Mouse (Mus musculus): Measurements from ENCODE around the gene Samd8. TPM values are rescaled to one million over a fixed set of nuclear protein-coding genes. Genes with fewer than 3 reads are reported as not detected.

Gene Samd8
- total and polyA plus RNA-seq, 2 experiments = 12.7 to 27.1 TPM

- TF ChIP-seq POLR2A (IDR thresholded peaks at IDR 0.05; ENCODE audit: extremely low read depth, insufficient read depth, low read length) (no peak), CTCF (IDR thresholded peaks at IDR 0.05; ENCODE audit: low read depth, low read length) (no peak)
- Histone ChIP-seq H3K27ac (replicated peaks; ENCODE audit: insufficient read depth, low read depth, low read length) (no peak overlapping the region), H3K36me3 (ENCODE audit: control insufficient read depth, insufficient read depth, low read length) (no peaks in the 10 kb centered on the region), H3K79me2 (ENCODE audit: control insufficient read depth, insufficient read depth, low read length) (no peaks in the 10 kb centered on the region), H3K4me3 (ENCODE audit: insufficient read depth, low read depth, low read length) (no peak overlapping the region), H3K27me3 (ENCODE audit: control insufficient read depth, insufficient read depth, low read length) (no peaks in the 10 kb centered on the region), H3K9ac (ENCODE audit: low read depth, low read length) (no peak overlapping the region), H3K4me1 (ENCODE audit: control insufficient read depth, insufficient read depth, low read length) (no peaks in the 10 kb centered on the region)
- no peak for DNase-seq (ENCODE audit: extremely low read depth, low read depth, low spot score)
- 80% methylated on average over 4 of the region's 4 CpGs for WGBS
Observed at GRCm38 (mm10) chr14:21817453-21817852, 67.1 kb downstream of the Samd8 start.

- 95% methylated on average over 4 of the region's 4 CpGs for WGBS
- no peak overlapping the region for H3K4me3 ChIP-seq (ENCODE audit: insufficient read depth, low read depth, low read length)
- TF ChIP-seq CTCF (IDR thresholded peaks at IDR 0.05; ENCODE audit: low read depth, low read length) (no peak; the same call in 1 of the 2 replicates), POLR2A (IDR thresholded peaks at IDR 0.05; ENCODE audit: extremely low read depth, insufficient read depth, low read length) (no peak)
- no peaks in the 10 kb centered on the region for H3K36me3 ChIP-seq (ENCODE audit: control insufficient read depth, insufficient read depth, low read length)
- no peaks in the 10 kb centered on the region for H3K79me2 ChIP-seq (ENCODE audit: control insufficient read depth, insufficient read depth, low read length)
- no peak overlapping the region for H3K9ac ChIP-seq (ENCODE audit: low read depth, low read length)
- H3K27ac ChIP-seq (replicated peaks; ENCODE audit: insufficient read depth, low read depth, low read length) = no peak overlapping the region
- no peaks in the 10 kb centered on the region for H3K27me3 ChIP-seq (ENCODE audit: control insufficient read depth, insufficient read depth, low read length)
- DNase-seq (ENCODE audit: extremely low read depth, low read depth, low spot score) = no peak
- H3K4me1 ChIP-seq (ENCODE audit: control insufficient read depth, insufficient read depth, low read length) = peaks cover 2% of the 10 kb centered on the region; the same call in 1 of the 2 replicates
Observed at GRCm38 (mm10) chr14:21820880-21821505, 70.7 kb downstream of the Samd8 start.

- Histone ChIP-seq H3K27ac (replicated peaks; ENCODE audit: insufficient read depth, low read depth, low read length) (no peak overlapping the region; the same call in 1 of the 2 replicates), H3K9ac (ENCODE audit: low read depth, low read length) (no peak overlapping the region), H3K36me3 (ENCODE audit: control insufficient read depth, insufficient read depth, low read length) (no peaks in the 10 kb centered on the region), H3K4me1 (ENCODE audit: control insufficient read depth, insufficient read depth, low read length) (peaks cover 6% of the 10 kb centered on the region; the same call in 1 of the 2 replicates), H3K4me3 (ENCODE audit: insufficient read depth, low read depth, low read length) (no peak overlapping the region), H3K27me3 (ENCODE audit: control insufficient read depth, insufficient read depth, low read length) (no peaks in the 10 kb centered on the region), H3K79me2 (ENCODE audit: control insufficient read depth, insufficient read depth, low read length) (no peaks in the 10 kb centered on the region)
- no peak for TF ChIP-seq CTCF (IDR thresholded peaks at IDR 0.05; ENCODE audit: low read depth, low read length)
- TF ChIP-seq POLR2A (IDR thresholded peaks at IDR 0.05; ENCODE audit: extremely low read depth, insufficient read depth, low read length) = no peak
- WGBS = 83% methylated on average over 7 of the region's 7 CpGs
- DNase-seq (ENCODE audit: extremely low read depth, low read depth, low spot score) = no peak
Observed at GRCm38 (mm10) chr14:21822307-21822706, 72.0 kb downstream of the Samd8 start.

GRCm38 (mm10) chr14:21822795-21823374 lies 72.6 kb downstream of the Samd8 start:
- Histone ChIP-seq H3K4me3 (ENCODE audit: insufficient read depth, low read depth, low read length) (no peak overlapping the region), H3K4me1 (ENCODE audit: control insufficient read depth, insufficient read depth, low read length) (peaks cover 6% of the 10 kb centered on the region; the same call in 1 of the 2 replicates), H3K27ac (replicated peaks; ENCODE audit: insufficient read depth, low read depth, low read length) (peak overlapping the region; percentile 73), H3K79me2 (ENCODE audit: control insufficient read depth, insufficient read depth, low read length) (no peaks in the 10 kb centered on the region), H3K27me3 (ENCODE audit: control insufficient read depth, insufficient read depth, low read length) (no peaks in the 10 kb centered on the region), H3K9ac (ENCODE audit: low read depth, low read length) (peak overlapping the region; percentile 5; the same call in 1 of the 2 replicates), H3K36me3 (ENCODE audit: control insufficient read depth, insufficient read depth, low read length) (no peaks in the 10 kb centered on the region)
- peak; percentile 42 for DNase-seq (ENCODE audit: extremely low read depth, low read depth, low spot score)
- WGBS = 58% methylated on average over 7 of the region's 7 CpGs
- 0 out of 2 replicates have a peak, but pooled peaks have one; percentile 30 for TF ChIP-seq POLR2A (IDR thresholded peaks at IDR 0.05; ENCODE audit: extremely low read depth, insufficient read depth, low read length)
- TF ChIP-seq CTCF (IDR thresholded peaks at IDR 0.05; ENCODE audit: low read depth, low read length) = no peak

- Histone ChIP-seq H3K4me1 (ENCODE audit: control insufficient read depth, insufficient read depth, low read length) (peaks cover 6% of the 10 kb centered on the region; the same call in 1 of the 2 replicates), H3K9ac (ENCODE audit: low read depth, low read length) (no peak overlapping the region), H3K27ac (replicated peaks; ENCODE audit: insufficient read depth, low read depth, low read length) (0 out of 2 replicates have a peak overlapping the region, but pooled peaks have one; percentile 35), H3K27me3 (ENCODE audit: control insufficient read depth, insufficient read depth, low read length) (no peaks in the 10 kb centered on the region), H3K36me3 (ENCODE audit: control insufficient read depth, insufficient read depth, low read length) (no peaks in the 10 kb centered on the region), H3K4me3 (ENCODE audit: insufficient read depth, low read depth, low read length) (no peak overlapping the region), H3K79me2 (ENCODE audit: control insufficient read depth, insufficient read depth, low read length) (no peaks in the 10 kb centered on the region)
- WGBS = 70% methylated on average over 7 of the region's 7 CpGs
- TF ChIP-seq CTCF (IDR thresholded peaks at IDR 0.05; ENCODE audit: low read depth, low read length) = no peak
- TF ChIP-seq POLR2A (IDR thresholded peaks at IDR 0.05; ENCODE audit: extremely low read depth, insufficient read depth, low read length) = no peak
- no peak for DNase-seq (ENCODE audit: extremely low read depth, low read depth, low spot score)
Observed at GRCm38 (mm10) chr14:21823897-21824296, 73.6 kb downstream of the Samd8 start.

- Histone ChIP-seq H3K4me3 (ENCODE audit: insufficient read depth, low read depth, low read length) (no peak within 1 kb of the TSS), H3K4me1 (ENCODE audit: control insufficient read depth, insufficient read depth, low read length) (peaks cover 6% of the 10 kb centered on the region; the same call in 1 of the 2 replicates), H3K79me2 (ENCODE audit: control insufficient read depth, insufficient read depth, low read length) (no peaks in the 10 kb centered on the region), H3K36me3 (ENCODE audit: control insufficient read depth, insufficient read depth, low read length) (no peaks in the 10 kb centered on the region), H3K27me3 (ENCODE audit: control insufficient read depth, insufficient read depth, low read length) (no peaks in the 10 kb centered on the region), H3K9ac (ENCODE audit: low read depth, low read length) (no peak within 1 kb of the TSS), H3K27ac (replicated peaks; ENCODE audit: insufficient read depth, low read depth, low read length) (no peak within 1 kb of the TSS)
- no peak for DNase-seq (ENCODE audit: extremely low read depth, low read depth, low spot score)
- WGBS = 86% methylated on average over 2 of the region's 2 CpGs
- TF ChIP-seq CTCF (IDR thresholded peaks at IDR 0.05; ENCODE audit: low read depth, low read length) (no peak), POLR2A (IDR thresholded peaks at IDR 0.05; ENCODE audit: extremely low read depth, insufficient read depth, low read length) (no peak)
Observed at GRCm38 (mm10) chr14:21824938-21825337, 74.6 kb downstream of the Samd8 start, which contains the start of gene Vdac2. Gene Vdac2, plus strand, starts transcription at chr14:21825238.
